In genomic region chr11:100526052-100526816, GRCm38 (mm10) we compare ENCODE assay signal across 9 mouse cellular contexts. TPM values are rescaled to one million over a fixed set of nuclear protein-coding genes. Genes with fewer than 3 reads are reported as not detected.
DNase-seq lines count a peak whose midpoint lies in the region; ATAC-seq and TF ChIP-seq lines count a peak whose summit lies in the region.
"Had no signal": no experiment of that assay in that cellular context is flagged by ENCODE, and none has a peak within 500 bp of the region (broad histone marks: within the 10 kb centered on the region; RNA-seq: fewer than 3 reads in every experiment).

No protein-coding gene starts in this region.

- H3K9me3 ChIP-seq in heart, embryonic 16.5 days (replicated peaks; ENCODE audit: control insufficient read depth, low read length), result no peaks in the 10 kb centered on the region
- H3K9me3 ChIP-seq in hindbrain, postnatal 0 days (ENCODE audit: low read length), result no peaks in the 10 kb centered on the region
- H3K9me3 ChIP-seq in midbrain, postnatal 0 days (ENCODE audit: low read length), result no peaks in the 10 kb centered on the region

- peaks cover 23% of the 10 kb centered on the region for H3K36me3 ChIP-seq in heart, embryonic 16.5 days (ENCODE audit: control insufficient read depth, insufficient read depth)
- peaks cover 26% of the 10 kb centered on the region for H3K36me3 ChIP-seq in hindbrain, postnatal 0 days (ENCODE audit: insufficient read depth, low read length)
- H3K36me3 ChIP-seq in midbrain, postnatal 0 days (ENCODE audit: insufficient read depth, low read length), result peaks cover 21% of the 10 kb centered on the region

- peak overlapping the region; percentile 76 for H3K9ac ChIP-seq in heart, embryonic 16.5 days (ENCODE audit: low read length)
- H3K9ac ChIP-seq in hindbrain, postnatal 0 days (replicated peaks; ENCODE audit: low read length), result peak overlapping the region; percentile 79
- peak overlapping the region; percentile 73 for H3K9ac ChIP-seq in midbrain, postnatal 0 days (replicated peaks; ENCODE audit: low read length, poor library complexity, severe bottlenecking)

- H3K27ac ChIP-seq in heart, embryonic 16.5 days (ENCODE audit: low read length), result no peak overlapping the region
- H3K27ac ChIP-seq in cortical plate, adult 2 months (ENCODE audit: insufficient read depth, low read length), result no peak overlapping the region
- H3K27ac ChIP-seq in hindbrain, postnatal 0 days, result no peak overlapping the region
- H3K27ac ChIP-seq in midbrain, postnatal 0 days (ENCODE audit: low read depth, low read length), result no peak overlapping the region

- ATAC-seq in heart, embryonic 16.5 days (replicated peaks; ENCODE audit: extremely low read depth, insufficient read depth, low FRiP score), result no peak
- no peak for ATAC-seq in hindbrain, postnatal 0 days
- no peak for ATAC-seq in midbrain, postnatal 0 days (ENCODE audit: low FRiP score)

- intact Hi-C loops in gastrocnemius, postnatal 36 days (cut with DNase I), result no loop called here

- WGBS in heart, embryonic 16.5 days, result 38% methylated on average over 15 of the region's 15 CpGs
- 7% methylated on average over 15 of the region's 15 CpGs for WGBS in hindbrain, postnatal 0 days
- WGBS in midbrain, postnatal 0 days, result 6% methylated on average over 15 of the region's 15 CpGs

- TF ChIP-seq CTCF in cortical plate, adult 2 months (IDR thresholded peaks at IDR 0.05; ENCODE audit: extremely low read depth, insufficient read depth, low read length), result no peak
- no peak for TF ChIP-seq CTCF in hindbrain, postnatal 0 days (IDR thresholded peaks at IDR 0.05; ENCODE audit: low read depth)
- TF ChIP-seq CTCF in midbrain, postnatal 0 days (IDR thresholded peaks at IDR 0.05), result no peak

- peak overlapping the region; percentile 70 for H3K4me2 ChIP-seq in heart, embryonic 16.5 days (ENCODE audit: low read depth, low read length)
- peak overlapping the region; percentile 93 for H3K4me2 ChIP-seq in hindbrain, postnatal 0 days (ENCODE audit: low read depth, low read length)
- H3K4me2 ChIP-seq in midbrain, postnatal 0 days (ENCODE audit: low read depth, low read length, poor library complexity, severe bottlenecking), result peak overlapping the region; percentile 79

- no peak for TF ChIP-seq POLR2A in cortical plate, adult 2 months (IDR thresholded peaks at IDR 0.05; ENCODE audit: extremely low read depth, insufficient read depth, low read length)

- H3K4me3 ChIP-seq in heart, embryonic 16.5 days (ENCODE audit: low read length), result peak overlapping the region; percentile 66
- peak overlapping the region; percentile 70; the same call in 1 of the 2 replicates for H3K4me3 ChIP-seq in cortical plate, adult 2 months (ENCODE audit: insufficient read depth, low read length)
- peak overlapping the region; percentile 89 for H3K4me3 ChIP-seq in hindbrain, postnatal 0 days (ENCODE audit: low read length)
- peak overlapping the region; percentile 54 for H3K4me3 ChIP-seq in midbrain, postnatal 0 days (ENCODE audit: low read depth, low read length)

- H3K4me1 ChIP-seq in heart, embryonic 16.5 days (ENCODE audit: control insufficient read depth, insufficient read depth, low read length), result peaks cover 32% of the 10 kb centered on the region
- H3K4me1 ChIP-seq in cortical plate, adult 2 months (ENCODE audit: control insufficient read depth, insufficient read depth, low read length), result peaks cover 3% of the 10 kb centered on the region; the same call in 1 of the 2 replicates
- H3K4me1 ChIP-seq in hindbrain, postnatal 0 days (ENCODE audit: insufficient read depth, low read length), result peaks cover 28% of the 10 kb centered on the region
- peaks cover 20% of the 10 kb centered on the region for H3K4me1 ChIP-seq in midbrain, postnatal 0 days (ENCODE audit: insufficient read depth, low read length)

- no peak for DNase-seq in heart, adult 18-20 months
- DNase-seq in hindbrain, postnatal 0 days (ENCODE audit: low spot score), result no peak
- no peak for DNase-seq in midbrain, postnatal 0 days (ENCODE audit: low spot score)
- DNase-seq in left cerebral cortex, adult 18-20 months (ENCODE audit: low spot score in 2 of 2), result no peak
- DNase-seq in gastrocnemius, postnatal 36 days, result no peak
- no peak for DNase-seq in thymus, adult 18-20 months

- no peaks in the 10 kb centered on the region for H3K27me3 ChIP-seq in heart, embryonic 16.5 days (ENCODE audit: control insufficient read depth, insufficient read depth, low read length)
- H3K27me3 ChIP-seq in hindbrain, postnatal 0 days (ENCODE audit: insufficient read depth, low read length), result no peaks in the 10 kb centered on the region
- H3K27me3 ChIP-seq in midbrain, postnatal 0 days (ENCODE audit: insufficient read depth, low read length), result no peaks in the 10 kb centered on the region

RNA-seq across cellular contexts. Expression of gene Acly, which starts 1.6 kb away (rescaled TPM):
- 64.4 and 67.1 TPM in 2 replicates for polyA plus RNA-seq in heart, embryonic 16.5 days (2015; fragmentation: Nextera tagmentation; extraction: Ambion mirVana)
- 10 to 100 TPM; 35.6 to 80.9 TPM for total RNA-seq in heart, adult 18-20 months (2021)
- 87.1 and 94.6 TPM in 2 replicates for polyA plus RNA-seq in cortical plate, adult 2 months (2012; rRNA removed)
- total RNA-seq in hindbrain, postnatal 0 days (2014; rRNA removed), result 229 and 235 TPM in 2 replicates
- 130 and 135 TPM in 2 replicates for polyA plus RNA-seq in hindbrain, postnatal 0 days (2015; fragmentation: Nextera tagmentation; extraction: Ambion mirVana)
- 207 and 228 TPM in 2 replicates for total RNA-seq in midbrain, postnatal 0 days (2014; rRNA removed)
- 116 and 120 TPM in 2 replicates for polyA plus RNA-seq in midbrain, postnatal 0 days (2015; fragmentation: Nextera tagmentation; extraction: Ambion mirVana)
- total RNA-seq in left cerebral cortex, adult 18-20 months (2021), result 100 to 1,000 TPM; 133 to 140 TPM
- 10 to 100 TPM; 10.4 to 13.6 TPM for total RNA-seq in gastrocnemius, postnatal 36 days (2021)

RNA-seq across cellular contexts. Expression of gene Ttc25, which starts 19.2 kb away (rescaled TPM):
- polyA plus RNA-seq in heart, embryonic 16.5 days (2015; fragmentation: Nextera tagmentation; extraction: Ambion mirVana), result 0.85 and 0.94 TPM in 2 replicates
- under 1 TPM; 0.17 to 0.46 TPM for total RNA-seq in heart, adult 18-20 months (2021)
- 1.8 and 2.0 TPM in 2 replicates for polyA plus RNA-seq in cortical plate, adult 2 months (2012; rRNA removed)
- 1.5 and 2.4 TPM in 2 replicates for total RNA-seq in hindbrain, postnatal 0 days (2014; rRNA removed)
- 1.8 and 2.0 TPM in 2 replicates for polyA plus RNA-seq in hindbrain, postnatal 0 days (2015; fragmentation: Nextera tagmentation; extraction: Ambion mirVana)
- total RNA-seq in midbrain, postnatal 0 days (2014; rRNA removed), result 0.33 and 0.71 TPM in 2 replicates
- 0.96 and 1.4 TPM in 2 replicates for polyA plus RNA-seq in midbrain, postnatal 0 days (2015; fragmentation: Nextera tagmentation; extraction: Ambion mirVana)
- 1 to 10 TPM in 1 of 2 experiments, under 1 TPM in 1; 0.98 to 1.5 TPM for total RNA-seq in left cerebral cortex, adult 18-20 months (2021)
- total RNA-seq in gastrocnemius, postnatal 36 days (2021), result under 1 TPM; 0.10 to 0.54 TPM
- total RNA-seq: hematopoietic stem cell, adult 5-6 weeks had no signal

RNA-seq across cellular contexts. Expression of gene Cnp, which starts 48.5 kb away (rescaled TPM):
- 24.8 and 32.1 TPM in 2 replicates for polyA plus RNA-seq in heart, embryonic 16.5 days (2015; fragmentation: Nextera tagmentation; extraction: Ambion mirVana)
- 1 to 10 TPM; 6.1 to 7.7 TPM for total RNA-seq in heart, adult 18-20 months (2021)
- 396 and 492 TPM in 2 replicates for polyA plus RNA-seq in cortical plate, adult 2 months (2012; rRNA removed)
- total RNA-seq in hindbrain, postnatal 0 days (2014; rRNA removed), result 95.3 and 125 TPM in 2 replicates
- polyA plus RNA-seq in hindbrain, postnatal 0 days (2015; fragmentation: Nextera tagmentation; extraction: Ambion mirVana), result 121 and 146 TPM in 2 replicates
- total RNA-seq in midbrain, postnatal 0 days (2014; rRNA removed), result 54.7 and 68.8 TPM in 2 replicates
- 65.3 and 76.0 TPM in 2 replicates for polyA plus RNA-seq in midbrain, postnatal 0 days (2015; fragmentation: Nextera tagmentation; extraction: Ambion mirVana)
- total RNA-seq in left cerebral cortex, adult 18-20 months (2021), result 100 to 1,000 TPM in 1 of 2 experiments, 10 to 100 TPM in 1; 92.4 to 131 TPM
- total RNA-seq in gastrocnemius, postnatal 36 days (2021), result 1 to 10 TPM; 4.3 to 7.3 TPM

RNA-seq across cellular contexts. Expression of gene Klhl11, which starts 53.7 kb away (rescaled TPM):
- polyA plus RNA-seq in heart, embryonic 16.5 days (2015; fragmentation: Nextera tagmentation; extraction: Ambion mirVana), result 8.7 and 9.5 TPM in 2 replicates
- 1 to 10 TPM; 7.2 to 7.7 TPM for total RNA-seq in heart, adult 18-20 months (2021)
- polyA plus RNA-seq in cortical plate, adult 2 months (2012; rRNA removed), result 13.8 TPM in 2 replicates
- total RNA-seq in hindbrain, postnatal 0 days (2014; rRNA removed), result 50.3 and 56.5 TPM in 2 replicates
- polyA plus RNA-seq in hindbrain, postnatal 0 days (2015; fragmentation: Nextera tagmentation; extraction: Ambion mirVana), result 10.4 and 10.7 TPM in 2 replicates
- 57.4 and 66.2 TPM in 2 replicates for total RNA-seq in midbrain, postnatal 0 days (2014; rRNA removed)
- 9.1 and 10.3 TPM in 2 replicates for polyA plus RNA-seq in midbrain, postnatal 0 days (2015; fragmentation: Nextera tagmentation; extraction: Ambion mirVana)
- 100 to 1,000 TPM; 104 to 106 TPM for total RNA-seq in left cerebral cortex, adult 18-20 months (2021)
- total RNA-seq in gastrocnemius, postnatal 36 days (2021), result 1 to 10 TPM; 3.3 to 3.7 TPM
